Mouse (Mus musculus) embryonic facial prominence, embryonic 15.5 days (tissue): ENCODE results near the gene Peli2. TPM values are rescaled to one million over a fixed set of nuclear protein-coding genes. Genes with fewer than 3 reads are reported as not detected.

ENCODE experiments used
- ATAC-seq: fragments of 200-750 bp; cut with Nextera tagmentation; 2 replicates; pipeline ENCODE4 v1.8.0; 2017; ENCODE audit warnings: low read depth, moderate TSS enrichment; ENCODE audit not compliant: insufficient number of reproducible peaks, low FRiP score, low TSS enrichment
- H3K27ac ChIP-seq: fragments of 300-500 bp; sonication (generic); replicated peaks from 2 replicates; pipeline ENCODE4 v1.5.1; 2015; ENCODE audit warnings: mild to moderate bottlenecking, inconsistent platforms
- H3K27me3 ChIP-seq: fragments of 300-500 bp; sonication (generic); 2 replicates; pipeline ENCODE4 v1.6.1; 2015; ENCODE audit warnings: inconsistent platforms
- H3K36me3 ChIP-seq: fragments of 300-500 bp; sonication (generic); 2 replicates; pipeline ENCODE4 v1.6.1; 2015; ENCODE audit warnings: mild to moderate bottlenecking, inconsistent platforms
- H3K4me1 ChIP-seq: fragments of 300-500 bp; sonication (generic); 2 replicates; pipeline ENCODE4 v1.6.1; 2015; ENCODE audit warnings: inconsistent platforms
- H3K4me2 ChIP-seq: fragments of 300-500 bp; sonication (generic); replicated peaks from 2 replicates; pipeline ENCODE4 v1.6.1; 2015; ENCODE audit warnings: mild to moderate bottlenecking, inconsistent platforms
- H3K4me3 ChIP-seq: fragments of 300-500 bp; sonication (generic); replicated peaks from 2 replicates; pipeline ENCODE4 v1.5.1; 2015; ENCODE audit warnings: mild to moderate bottlenecking, inconsistent platforms
- H3K9ac ChIP-seq: fragments of 300-500 bp; sonication (generic); 2 replicates; pipeline ENCODE4 v1.6.1; 2015; ENCODE audit warnings: inconsistent platforms
- H3K9me3 ChIP-seq: fragments of 300-500 bp; sonication (generic); replicated peaks from 2 replicates; pipeline ENCODE4 v1.6.1; 2016; ENCODE audit warnings: inconsistent platforms
- WGBS: fragments of 180-500 bp; shearing (Covaris S2); methylation state at CpG from one replicate; pipeline ENCODE4 v1.1.7; 2015; 5-methylcytosine and 5-hydroxymethylcytosine counted together
- polyA plus RNA-seq: library from polyadenylated mRNA; unstranded; fragments of >200 nt; fragmentation: Nextera tagmentation; extraction: Ambion mirVana; gene quantifications from 2 replicates; pipeline ENCODE4 v1.2.1, GENCODE M21; 2015

Peli2 gene
- polyA plus RNA-seq, 1 experiment from 2014 or later, result 7.1 TPM

GRCm38 (mm10) chr14:48127609-48128185 is 7.1 kb downstream of the Peli2 start:
- 66% methylated on average over 8 of the region's 8 CpGs for WGBS
- Histone ChIP-seq H3K27ac (no peak overlapping the region), H3K4me1 (peaks cover 34% of the 10 kb centered on the region), H3K27me3 (0 out of 2 replicates have a peak, but pooled peaks cover 4% of the 10 kb centered on the region), H3K9ac (no peak overlapping the region), H3K4me3 (no peak overlapping the region), H3K36me3 (no peaks in the 10 kb centered on the region), H3K9me3 (no peaks in the 10 kb centered on the region), H3K4me2 (no peak overlapping the region)
- no peak for ATAC-seq

DNA sequence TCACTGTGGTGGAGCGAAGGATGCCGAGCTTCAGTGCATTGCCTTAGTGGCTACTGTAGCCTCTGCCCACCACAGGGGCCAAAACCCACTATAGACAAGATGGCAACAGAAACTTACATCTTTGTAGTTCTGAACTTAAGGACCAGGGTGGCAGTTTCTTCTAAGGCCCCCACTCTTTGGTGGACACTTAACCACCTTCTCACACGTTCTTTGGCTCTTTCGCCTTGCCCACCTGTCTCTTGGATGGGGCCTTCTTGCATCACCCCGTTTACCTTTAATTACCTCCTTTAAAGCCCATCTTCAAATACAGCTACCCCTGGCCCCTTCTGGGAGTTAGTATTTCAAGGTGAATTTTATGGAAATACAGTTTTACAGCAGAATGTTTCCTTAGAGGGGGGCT is 8.1 kb downstream of the Peli2 start:
- WGBS, result 91% methylated on average over 5 of the region's 5 CpGs
- H3K4me1 ChIP-seq, result peaks cover 40% of the 10 kb centered on the region
- no peak for ATAC-seq

GRCm38 (mm10) chr14:48130021-48130420 is 9.4 kb downstream of the Peli2 start:
- Histone ChIP-seq H3K27me3 (0 out of 2 replicates have a peak, but pooled peaks cover 4% of the 10 kb centered on the region), H3K27ac (no peak overlapping the region), H3K9ac (no peak overlapping the region), H3K4me2 (no peak overlapping the region), H3K4me1 (peaks cover 43% of the 10 kb centered on the region), H3K9me3 (no peaks in the 10 kb centered on the region), H3K36me3 (no peaks in the 10 kb centered on the region), H3K4me3 (no peak overlapping the region)
- no peak for ATAC-seq
- 76% methylated on average over 6 of the region's 6 CpGs for WGBS

More for the DNA sequence above, 8.1 kb downstream of the Peli2 start:
- H3K4me2 ChIP-seq, result no peak overlapping the region
- no peak overlapping the region for H3K27ac ChIP-seq
- H3K9me3 ChIP-seq, result no peaks in the 10 kb centered on the region
- no peak overlapping the region for H3K4me3 ChIP-seq
- no peak overlapping the region for H3K9ac ChIP-seq
- no peaks in the 10 kb centered on the region for H3K36me3 ChIP-seq
- H3K27me3 ChIP-seq, result 0 out of 2 replicates have a peak, but pooled peaks cover 4% of the 10 kb centered on the region

DNA sequence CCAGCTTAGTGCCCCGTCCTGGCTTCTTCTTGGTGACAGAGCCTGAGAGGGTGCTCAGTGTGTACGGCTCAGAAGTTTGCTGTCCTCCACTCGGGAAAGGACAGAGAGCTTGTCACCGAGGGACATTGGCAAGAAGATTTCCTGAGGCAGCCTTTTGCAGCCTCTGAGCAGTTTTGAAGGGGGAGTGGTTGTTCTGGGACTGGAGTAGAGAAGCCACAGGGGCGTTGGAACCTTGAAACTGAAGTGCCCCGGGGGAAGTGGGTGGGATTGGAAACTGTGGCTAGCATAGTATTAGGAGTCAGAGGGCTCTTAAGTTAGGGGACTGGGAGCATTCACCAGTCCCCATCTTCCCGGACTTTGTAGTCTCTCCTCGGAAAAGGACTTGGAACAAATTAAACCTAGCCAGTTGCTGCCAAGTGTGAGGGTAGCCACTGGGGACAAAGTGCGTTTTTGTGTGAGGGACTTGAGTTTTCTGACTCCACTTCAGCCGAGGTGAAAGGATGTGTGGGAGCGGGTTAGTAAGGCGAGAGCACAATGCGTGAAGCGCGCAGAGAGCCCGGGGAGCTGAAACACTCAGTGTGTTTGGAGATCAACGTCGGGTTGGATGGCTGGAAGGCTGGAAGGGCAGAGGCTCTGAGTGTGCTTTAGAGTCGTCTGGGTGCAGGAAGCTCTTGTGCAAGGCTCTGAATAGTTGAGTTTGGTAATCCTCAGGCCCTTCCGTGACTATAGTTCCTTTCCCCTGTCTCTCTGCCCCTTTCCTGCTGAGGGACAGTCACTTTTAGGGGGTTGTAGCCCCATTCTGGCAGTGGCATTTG is 10.3 kb downstream of the Peli2 start:
- Histone ChIP-seq H3K4me2 (no peak overlapping the region), H3K27me3 (0 out of 2 replicates have a peak, but pooled peaks cover 7% of the 10 kb centered on the region), H3K4me3 (no peak overlapping the region), H3K27ac (no peak overlapping the region), H3K9ac (no peak overlapping the region), H3K9me3 (no peaks in the 10 kb centered on the region), H3K4me1 (peaks cover 46% of the 10 kb centered on the region), H3K36me3 (no peaks in the 10 kb centered on the region)
- ATAC-seq, result no peak
- WGBS, result 40% methylated on average over 20 of the region's 20 CpGs

DNA sequence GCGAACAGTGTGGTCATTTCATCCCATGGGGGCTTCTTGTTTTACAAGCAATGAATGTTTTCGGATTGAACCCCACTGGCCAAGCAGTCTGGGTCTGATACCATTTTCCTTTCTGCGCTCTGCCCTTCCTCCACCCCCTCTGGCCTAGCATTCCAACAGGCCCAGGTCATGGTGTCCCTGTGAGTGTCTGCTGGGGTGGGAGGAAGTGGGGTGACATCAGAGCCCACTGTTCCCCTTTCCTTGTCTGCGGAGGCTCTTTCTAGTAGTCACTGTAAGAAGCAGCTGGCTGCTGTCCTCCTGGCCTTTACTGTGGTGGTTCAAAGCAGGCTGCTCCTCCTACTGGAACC is 10.9 kb downstream of the Peli2 start:
- peaks cover 49% of the 10 kb centered on the region for H3K4me1 ChIP-seq
- no peaks in the 10 kb centered on the region for H3K36me3 ChIP-seq
- no peak overlapping the region for H3K4me3 ChIP-seq
- WGBS, result 58% methylated on average over 4 of the region's 4 CpGs
- H3K27ac ChIP-seq, result no peak overlapping the region
- H3K27me3 ChIP-seq, result 0 out of 2 replicates have a peak, but pooled peaks cover 7% of the 10 kb centered on the region
- H3K9me3 ChIP-seq, result no peaks in the 10 kb centered on the region
- no peak overlapping the region for H3K4me2 ChIP-seq
- no peak for ATAC-seq
- no peak overlapping the region for H3K9ac ChIP-seq

DNA sequence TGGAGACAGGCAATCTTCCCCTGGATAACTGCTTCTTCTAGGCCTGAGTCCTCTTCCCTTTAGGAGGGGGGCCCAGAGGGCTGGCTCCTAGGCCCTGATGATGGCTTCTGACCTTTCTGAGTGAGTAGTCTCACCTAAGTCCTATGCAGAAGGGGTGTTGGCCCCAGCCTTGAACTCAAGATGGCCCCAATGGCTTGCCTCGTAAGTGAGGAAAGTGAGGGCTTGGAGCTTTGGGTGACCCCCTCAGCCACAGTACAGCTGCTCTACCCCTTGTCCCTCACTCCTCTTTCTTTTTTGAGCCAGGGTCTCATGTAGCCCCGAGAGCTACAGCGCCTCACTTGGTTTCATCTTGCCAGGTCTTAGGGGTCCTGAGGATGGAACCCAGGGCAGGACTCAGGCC is 11.6 kb downstream of the Peli2 start:
- Histone ChIP-seq H3K4me1 (peaks cover 53% of the 10 kb centered on the region), H3K9me3 (no peaks in the 10 kb centered on the region), H3K9ac (no peak overlapping the region), H3K36me3 (no peaks in the 10 kb centered on the region), H3K4me2 (no peak overlapping the region), H3K27me3 (0 out of 2 replicates have a peak, but pooled peaks cover 7% of the 10 kb centered on the region), H3K27ac (no peak overlapping the region), H3K4me3 (no peak overlapping the region)
- no peak for ATAC-seq
- WGBS, result 82% methylated on average over 3 of the region's 3 CpGs

- 28% methylated on average over 21 of the region's 21 CpGs for WGBS
- ATAC-seq, result no peak
These were observed 12.5 kb downstream of the Peli2 start for GRCm38 (mm10) chr14:48132865-48133802.

DNA sequence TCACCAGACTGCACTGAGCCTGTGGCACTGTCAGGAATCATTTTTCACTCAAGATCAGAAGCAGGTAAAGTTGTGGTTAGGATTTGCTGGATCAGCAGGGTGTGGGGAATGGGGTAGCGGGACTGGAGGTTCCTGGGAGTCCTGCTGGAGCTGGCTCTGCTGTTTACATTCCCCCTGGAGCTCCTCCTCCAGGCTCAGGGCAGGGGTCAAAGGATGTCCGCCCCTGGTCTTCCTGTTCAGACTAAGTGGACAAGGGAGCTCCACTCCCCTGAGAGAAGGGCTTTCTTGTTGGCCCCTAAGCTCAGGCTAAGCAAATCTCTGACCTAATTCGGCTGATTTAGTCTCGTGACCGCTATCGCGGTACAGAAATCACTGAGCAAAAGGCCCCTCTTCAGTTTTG is 13.7 kb downstream of the Peli2 start:
- Histone ChIP-seq H3K27me3 (0 out of 2 replicates have a peak, but pooled peaks cover 7% of the 10 kb centered on the region), H3K4me1 (peaks cover 58% of the 10 kb centered on the region), H3K27ac (no peak overlapping the region), H3K36me3 (no peaks in the 10 kb centered on the region), H3K9me3 (no peaks in the 10 kb centered on the region), H3K4me3 (no peak overlapping the region), H3K4me2 (0 out of 2 replicates have a peak overlapping the region, but pooled peaks have one; percentile 6), H3K9ac (no peak overlapping the region)
- no peak for ATAC-seq
- 35% methylated on average over 7 of the region's 7 CpGs for WGBS

More at GRCm38 (mm10) chr14:48132865-48133802, 12.5 kb downstream of the Peli2 start:
- no peak overlapping the region for H3K9ac ChIP-seq
- H3K36me3 ChIP-seq, result no peaks in the 10 kb centered on the region
- H3K4me2 ChIP-seq, result peak overlapping the region; percentile 29
- H3K4me1 ChIP-seq, result peaks cover 53% of the 10 kb centered on the region
- H3K27ac ChIP-seq, result no peak overlapping the region
- H3K4me3 ChIP-seq, result no peak overlapping the region
- H3K9me3 ChIP-seq, result no peaks in the 10 kb centered on the region
- H3K27me3 ChIP-seq, result 0 out of 2 replicates have a peak, but pooled peaks cover 7% of the 10 kb centered on the region

GRCm38 (mm10) chr14:48135816-48136345 is 15.3 kb downstream of the Peli2 start:
- Histone ChIP-seq H3K9me3 (no peaks in the 10 kb centered on the region), H3K4me2 (no peak overlapping the region), H3K9ac (no peak overlapping the region), H3K4me3 (no peak overlapping the region), H3K27me3 (0 out of 2 replicates have a peak, but pooled peaks cover 7% of the 10 kb centered on the region), H3K27ac (no peak overlapping the region), H3K36me3 (no peaks in the 10 kb centered on the region), H3K4me1 (peaks cover 52% of the 10 kb centered on the region)
- 57% methylated on average over 11 of the region's 11 CpGs for WGBS
- ATAC-seq, result no peak

DNA sequence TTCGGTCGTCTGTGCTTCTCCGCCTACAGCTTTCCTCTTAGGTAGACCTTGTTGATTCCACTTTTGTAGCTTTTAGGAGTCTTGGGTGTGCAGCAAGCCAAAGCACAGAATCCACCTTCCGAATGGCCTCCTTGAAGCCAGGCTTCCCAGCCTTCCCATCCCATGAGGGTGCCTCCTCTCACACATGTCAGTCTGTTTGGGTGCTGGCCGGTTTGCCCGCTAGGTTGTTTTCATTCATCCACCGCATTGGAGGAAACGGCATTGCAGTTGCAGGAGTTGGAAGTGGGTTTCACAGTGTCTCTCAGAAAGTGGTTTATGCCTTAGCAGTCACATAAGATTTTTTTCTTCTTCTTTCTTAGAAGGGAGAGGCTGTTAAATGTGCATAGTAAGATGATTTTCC is 17.1 kb downstream of the Peli2 start:
- H3K9ac ChIP-seq, result no peak overlapping the region
- H3K4me3 ChIP-seq, result no peak overlapping the region
- no peak for ATAC-seq
- H3K27ac ChIP-seq, result no peak overlapping the region
- WGBS, result 67% methylated on average over 8 of the region's 8 CpGs
- H3K27me3 ChIP-seq, result 0 out of 2 replicates have a peak, but pooled peaks cover 3% of the 10 kb centered on the region
- H3K4me2 ChIP-seq, result no peak overlapping the region
- peaks cover 35% of the 10 kb centered on the region for H3K4me1 ChIP-seq
- H3K9me3 ChIP-seq, result no peaks in the 10 kb centered on the region
- H3K36me3 ChIP-seq, result no peaks in the 10 kb centered on the region
